Mouse (Mus musculus) embryo, embryonic 11 days (tissue): ENCODE data around the gene Itga10.
"Not testable (repeated sequence)": the region's sequence is repeated elsewhere in the genome, so short reads cannot be mapped to it uniquely, and the experiment has no call there.

Experiments used
- DNase-seq: peaks from one replicate; pipeline ENCODE4 v3.0.0-alpha.2; 2015

Gene Itga10

DNA sequence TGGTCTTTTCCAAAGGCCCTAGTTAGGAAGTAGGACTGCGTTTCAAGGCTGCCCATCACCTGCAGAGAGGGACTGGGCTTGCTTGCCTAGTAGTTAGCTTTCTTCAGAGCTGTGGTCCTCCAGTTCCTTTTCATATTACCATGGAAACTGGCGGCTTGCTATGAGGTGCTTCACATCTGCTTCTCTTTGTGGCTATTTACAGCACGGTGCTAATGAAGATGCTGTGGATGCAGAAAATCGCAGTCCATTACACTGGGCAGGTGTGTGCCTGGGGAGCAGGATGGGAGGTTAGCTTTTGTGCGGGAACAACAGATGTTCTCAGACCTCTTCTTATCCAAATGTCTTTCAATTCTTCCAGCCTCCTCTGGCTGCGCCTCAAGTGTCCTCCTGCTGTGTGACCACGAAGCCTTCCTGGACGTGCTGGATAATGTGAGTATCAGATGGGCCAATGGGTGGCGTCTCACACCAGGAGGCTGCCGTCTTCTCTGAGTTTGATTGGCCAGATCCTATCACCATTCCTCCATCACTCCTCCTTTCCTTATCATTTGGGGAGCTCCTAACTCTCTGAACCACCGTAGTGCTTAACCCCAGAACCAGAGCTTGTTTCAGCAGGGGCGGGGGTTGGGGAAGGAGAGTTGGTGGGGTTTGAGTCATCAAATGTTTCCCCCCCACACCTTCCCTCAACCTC, 35.0 kb downstream of the Itga10 start:
- DNase-seq: no peak

- no peak for DNase-seq
Measured at GRCm38 (mm10) chr3:96683496-96683895, 38.1 kb downstream of the Itga10 start.

GRCm38 (mm10) chr3:96684151-96684821, 38.9 kb downstream of the Itga10 start:
- no peak for DNase-seq

DNA sequence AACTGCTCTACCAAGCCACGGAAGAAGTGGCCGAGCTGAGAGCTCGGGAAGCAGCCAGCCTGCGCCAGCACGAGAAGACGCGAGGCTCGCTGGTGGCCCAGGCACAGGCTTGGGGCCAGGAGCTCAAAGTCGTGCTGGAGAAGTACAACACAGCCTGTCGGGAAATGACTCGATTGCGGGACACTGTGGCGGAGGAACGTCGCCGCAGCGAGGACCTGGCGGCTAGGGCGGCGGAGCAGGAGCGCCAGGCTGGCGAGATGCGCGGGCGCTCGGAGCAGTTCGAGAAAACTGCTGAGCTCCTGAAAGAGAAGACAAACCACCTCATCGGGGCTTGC, 39.4 kb downstream of the Itga10 start:
- peak; percentile 23 for DNase-seq

GRCm38 (mm10) chr3:96686057-96686456, 40.7 kb downstream of the Itga10 start:
- DNase-seq: not testable (repeated sequence)

GRCm38 (mm10) chr3:96688854-96689253, 43.5 kb downstream of the Itga10 start:
- DNase-seq: no peak

- no peak for DNase-seq
Measured at GRCm38 (mm10) chr3:96690298-96690697, 44.9 kb downstream of the Itga10 start.

GRCm38 (mm10) chr3:96692506-96692905, 47.1 kb downstream of the Itga10 start:
- DNase-seq: peak; percentile 69

GRCm38 (mm10) chr3:96693579-96693978, 48.2 kb downstream of the Itga10 start:
- no peak for DNase-seq

DNA sequence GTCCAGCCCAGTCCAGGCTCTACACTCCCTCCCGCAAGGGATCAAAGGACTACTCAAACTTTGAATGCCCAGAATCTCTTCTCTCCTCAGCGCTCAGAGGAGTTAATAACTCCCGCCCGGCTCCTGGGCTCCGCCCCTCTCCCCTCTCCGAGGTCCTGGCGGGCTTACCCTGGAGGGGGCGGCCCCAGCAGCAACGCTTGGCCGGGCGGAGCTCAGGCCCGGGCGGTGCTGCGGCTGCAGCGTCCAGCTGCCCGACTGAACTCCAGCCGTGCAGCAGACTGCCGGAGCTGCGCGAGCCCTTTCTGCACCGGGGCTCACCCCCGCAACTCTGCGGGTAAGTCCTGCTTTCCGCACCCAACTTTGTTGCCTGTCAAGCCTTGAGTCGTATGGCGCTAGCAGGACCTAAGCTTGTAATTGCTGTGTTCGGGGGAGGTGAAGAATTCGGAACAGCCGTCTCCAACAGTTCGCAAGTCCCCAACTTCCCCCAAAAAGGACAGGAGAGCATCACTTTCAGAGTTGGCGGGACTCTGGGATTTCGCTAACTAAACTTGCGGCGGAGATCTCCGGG, 50.9 kb downstream of the Itga10 start, which contains the start of gene Pias3:
TSS of gene Pias3 (plus strand) at position 187 of the 568 bp plus-strand sequence.
- peak; percentile 95 for DNase-seq

- peak; percentile 95 for DNase-seq
Measured at GRCm38 (mm10) chr3:96696766-96697732, 51.7 kb downstream of the Itga10 start.

- DNase-seq: peak; percentile 31
Measured at GRCm38 (mm10) chr3:96698993-96699690, 53.8 kb downstream of the Itga10 start.

DNA sequence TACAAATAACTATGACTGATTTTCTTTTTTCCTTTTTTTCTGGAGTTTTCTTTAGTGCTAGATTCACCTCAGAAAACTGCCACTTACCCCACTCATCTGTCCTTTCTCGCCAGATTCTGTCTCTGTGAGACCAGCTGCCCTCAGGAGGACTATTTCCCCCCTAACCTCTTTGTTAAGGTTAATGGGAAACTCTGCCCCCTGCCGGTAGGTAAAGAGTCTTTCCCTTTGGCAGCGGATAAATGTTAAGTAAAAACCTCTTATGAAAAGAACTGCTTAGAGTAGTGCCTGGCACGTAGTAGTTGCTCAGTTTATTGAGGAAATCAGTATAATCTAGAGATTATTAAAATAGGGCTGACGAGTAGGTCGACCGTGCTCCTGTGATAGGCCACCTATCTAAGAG, 55.0 kb downstream of the Itga10 start:
- peak; percentile 67 for DNase-seq

- no peak for DNase-seq
Measured at GRCm38 (mm10) chr3:96701003-96701402, 55.6 kb downstream of the Itga10 start.

- no peak for DNase-seq
Measured at GRCm38 (mm10) chr3:96704778-96705177, 59.4 kb downstream of the Itga10 start.

- DNase-seq: no peak
Measured at GRCm38 (mm10) chr3:96706217-96706616, 60.8 kb downstream of the Itga10 start.

DNA sequence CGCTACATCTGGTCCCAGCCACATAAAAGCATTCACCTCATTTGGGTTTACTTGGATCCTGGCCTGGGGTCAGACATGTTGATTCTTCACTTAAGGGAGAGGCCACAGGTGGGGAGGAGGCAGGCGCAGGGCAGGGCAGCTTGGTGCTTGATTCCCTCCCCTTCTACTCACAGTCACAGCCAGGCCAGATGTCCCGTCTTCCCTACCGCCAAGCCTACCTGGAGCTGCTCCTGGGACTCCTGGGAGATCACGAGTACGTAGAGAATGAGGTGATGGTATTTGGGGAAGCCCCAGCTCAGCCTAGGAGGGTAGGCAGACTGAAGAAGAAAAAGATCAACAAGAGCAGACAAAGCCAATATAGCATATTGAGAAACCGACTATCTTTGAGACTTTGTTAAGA, 61.6 kb downstream of the Itga10 start:
- no peak for DNase-seq

DNA sequence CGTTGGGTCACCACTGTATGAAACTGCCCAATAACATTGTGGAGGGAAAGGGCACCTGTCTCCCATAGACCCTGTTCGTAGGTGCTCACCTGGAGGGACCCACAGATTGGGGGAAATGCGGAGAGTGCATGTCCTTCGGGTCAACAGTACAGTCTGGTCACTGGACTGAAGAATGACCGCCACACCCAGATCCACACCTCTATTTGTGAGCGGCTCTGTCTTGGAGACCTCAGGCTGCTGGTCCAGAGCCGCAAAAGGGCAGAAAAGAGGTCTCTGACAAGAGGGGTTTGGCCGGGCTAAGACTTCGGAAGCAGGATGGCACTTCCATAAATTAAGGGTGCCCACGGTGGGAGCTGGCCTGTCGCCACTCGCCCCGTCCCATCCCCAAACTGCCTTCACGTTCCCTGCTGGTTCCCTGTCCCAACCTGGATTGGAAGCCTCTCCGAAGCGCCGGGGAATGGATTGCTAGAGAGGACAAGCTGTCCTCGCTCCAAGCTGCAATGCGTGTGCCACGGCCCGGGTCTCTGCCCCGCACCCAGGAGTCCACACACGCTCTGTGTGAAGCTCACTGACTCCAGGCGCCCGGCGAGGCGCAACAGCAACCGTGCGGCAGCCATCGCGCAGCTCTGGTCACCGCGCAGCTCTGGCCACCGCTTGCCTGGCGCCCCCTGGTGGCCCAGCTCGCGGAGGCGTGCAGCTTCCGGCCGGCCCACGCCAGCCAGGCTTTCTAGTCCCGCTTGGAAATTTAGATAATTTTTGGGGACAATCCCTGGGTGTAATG, 62.7 kb downstream of the Itga10 start, which contains the start of gene Nudt17:
TSS of gene Nudt17 (minus strand) at position 660 of the 781 bp plus-strand sequence.
- DNase-seq: peak; percentile 91

- DNase-seq: no peak
Measured at GRCm38 (mm10) chr3:96708684-96709064, 63.3 kb downstream of the Itga10 start.
